Mouse (Mus musculus) lung, embryonic 16.5 days (tissue): ENCODE measurements around the gene Pygm. TPM values are rescaled to one million over a fixed set of nuclear protein-coding genes. Genes with fewer than 3 reads are reported as not detected.

Source experiments
- ATAC-seq: fragments of 200-750 bp; cut with Nextera tagmentation; 2 replicates; pipeline ENCODE4 v1.8.0; 2017; ENCODE audit warnings: low read depth, mild to moderate bottlenecking, moderate library complexity
- H3K27ac ChIP-seq: fragments of 300-500 bp; sonication (generic); 2 replicates; pipeline ENCODE4 v1.5.1; 2014; ENCODE audit warnings: mild to moderate bottlenecking, control low read depth, low read length
- H3K27me3 ChIP-seq: fragments of 300-500 bp; sonication (generic); 2 replicates; pipeline ENCODE4 v1.6.1; 2014; ENCODE audit warnings: low read depth, low read length, mixed read lengths; ENCODE audit not compliant: control insufficient read depth, insufficient read depth
- H3K36me3 ChIP-seq: fragments of 300-500 bp; sonication (generic); 2 replicates; pipeline ENCODE4 v1.6.1; 2014; ENCODE audit warnings: low read length; ENCODE audit not compliant: control insufficient read depth, insufficient read depth
- H3K4me1 ChIP-seq: fragments of 300-500 bp; sonication (generic); replicated peaks from 2 replicates; pipeline ENCODE4 v1.6.1; 2014; ENCODE audit warnings: low read length, mixed read lengths; ENCODE audit not compliant: control insufficient read depth, insufficient read depth
- H3K4me2 ChIP-seq: fragments of 300-500 bp; sonication (generic); 2 replicates; pipeline ENCODE4 v1.6.1; 2014; ENCODE audit warnings: low read depth, low read length, control low read depth
- H3K4me3 ChIP-seq: fragments of 300-500 bp; sonication (generic); 2 replicates; pipeline ENCODE4 v1.5.1; 2014; ENCODE audit warnings: mild to moderate bottlenecking, low read length, control low read depth
- H3K9ac ChIP-seq: fragments of 300-500 bp; sonication (generic); 2 replicates; pipeline ENCODE4 v1.6.1; 2014; ENCODE audit warnings: low read length, control low read depth
- H3K9me3 ChIP-seq: fragments of 300-500 bp; sonication (generic); 2 replicates; pipeline ENCODE4 v1.6.1; 2016; ENCODE audit warnings: low read length; ENCODE audit not compliant: control insufficient read depth
- WGBS: fragments of 180-500 bp; shearing (Covaris S2); extraction: QIAGEN DNeasy Blood & Tissue Kit; methylation state at CpG from one replicate; pipeline ENCODE4 v1.1.7; 2014; 5-methylcytosine and 5-hydroxymethylcytosine counted together
- polyA plus RNA-seq: library from polyadenylated mRNA; unstranded; fragments of >200 nt; fragmentation: Nextera tagmentation; extraction: Ambion mirVana; gene quantifications from 2 replicates; pipeline ENCODE4 v1.2.1, GENCODE M21; 2015

The Pygm gene
- polyA plus RNA-seq, 1 experiment from 2014 or later = 28.6 TPM

GRCm38 (mm10) chr19:6408749-6409148 is 24.6 kb downstream of the Pygm start:
- no peaks in the 10 kb centered on the region for H3K4me1 ChIP-seq
- no peaks in the 10 kb centered on the region for H3K27me3 ChIP-seq
- WGBS = 75% methylated on average over 8 of the region's 8 CpGs
- ATAC-seq = no peak
- H3K27ac ChIP-seq = no peak overlapping the region
- no peak overlapping the region for H3K4me3 ChIP-seq
- no peak overlapping the region for H3K9ac ChIP-seq
- no peak overlapping the region for H3K4me2 ChIP-seq
- H3K9me3 ChIP-seq = no peaks in the 10 kb centered on the region
- H3K36me3 ChIP-seq = no peaks in the 10 kb centered on the region

GRCm38 (mm10) chr19:6409176-6409575 is 25.0 kb downstream of the Pygm start:
- 72% methylated on average over 5 of the region's 5 CpGs for WGBS
- Histone ChIP-seq H3K4me1 (no peaks in the 10 kb centered on the region), H3K36me3 (no peaks in the 10 kb centered on the region), H3K9ac (no peak overlapping the region), H3K4me2 (no peak overlapping the region), H3K4me3 (no peak overlapping the region), H3K27ac (no peak overlapping the region), H3K9me3 (no peaks in the 10 kb centered on the region), H3K27me3 (no peaks in the 10 kb centered on the region)
- ATAC-seq = no peak

- Histone ChIP-seq H3K4me3 (no peak overlapping the region), H3K4me1 (no peaks in the 10 kb centered on the region), H3K36me3 (no peaks in the 10 kb centered on the region), H3K27ac (no peak overlapping the region), H3K9me3 (no peaks in the 10 kb centered on the region), H3K4me2 (no peak overlapping the region), H3K9ac (no peak overlapping the region), H3K27me3 (no peaks in the 10 kb centered on the region)
- no peak for ATAC-seq
- 85% methylated on average over 5 of the region's 5 CpGs for WGBS
Observed at GRCm38 (mm10) chr19:6409936-6410335, 25.7 kb downstream of the Pygm start.

GRCm38 (mm10) chr19:6412798-6413197 is 28.6 kb downstream of the Pygm start:
- H3K4me1 ChIP-seq = no peaks in the 10 kb centered on the region
- H3K9me3 ChIP-seq = no peaks in the 10 kb centered on the region
- no peak overlapping the region for H3K4me2 ChIP-seq
- no peak overlapping the region for H3K27ac ChIP-seq
- peaks cover 4% of the 10 kb centered on the region; the same call in 1 of the 2 replicates for H3K27me3 ChIP-seq
- H3K4me3 ChIP-seq = no peak overlapping the region
- no peaks in the 10 kb centered on the region for H3K36me3 ChIP-seq
- ATAC-seq = no peak
- 56% methylated on average over 14 of the region's 14 CpGs for WGBS
- H3K9ac ChIP-seq = no peak overlapping the region

DNA sequence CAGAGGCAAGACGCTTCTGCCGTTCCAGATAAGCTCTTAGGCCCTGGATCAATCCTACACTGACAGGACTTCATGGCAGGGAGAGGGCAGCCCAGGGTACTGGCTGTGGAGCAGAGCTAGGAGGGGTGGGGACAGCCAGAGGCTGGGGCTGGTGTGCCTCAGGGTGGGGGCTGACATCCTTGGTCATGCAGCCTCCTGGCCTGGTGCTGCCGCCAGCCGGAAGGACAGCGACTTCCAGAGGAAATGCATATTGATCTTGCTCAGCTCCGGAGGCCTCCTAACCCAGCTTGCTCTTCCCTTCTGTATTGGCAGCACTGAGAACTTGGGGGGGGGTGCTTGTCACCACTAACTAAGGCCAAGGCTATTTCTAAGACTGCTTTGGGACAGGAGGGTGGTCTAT is 31.3 kb downstream of the Pygm start:
- H3K4me3 ChIP-seq = no peak overlapping the region
- no peak; the same call in 1 of the 2 replicates for ATAC-seq
- H3K36me3 ChIP-seq = no peaks in the 10 kb centered on the region
- H3K27me3 ChIP-seq = peaks cover 30% of the 10 kb centered on the region
- WGBS = 31% methylated on average over 6 of the region's 6 CpGs
- H3K4me2 ChIP-seq = no peak overlapping the region
- peaks cover 7% of the 10 kb centered on the region for H3K4me1 ChIP-seq
- H3K27ac ChIP-seq = no peak overlapping the region
- H3K9me3 ChIP-seq = no peaks in the 10 kb centered on the region
- H3K9ac ChIP-seq = no peak overlapping the region

DNA sequence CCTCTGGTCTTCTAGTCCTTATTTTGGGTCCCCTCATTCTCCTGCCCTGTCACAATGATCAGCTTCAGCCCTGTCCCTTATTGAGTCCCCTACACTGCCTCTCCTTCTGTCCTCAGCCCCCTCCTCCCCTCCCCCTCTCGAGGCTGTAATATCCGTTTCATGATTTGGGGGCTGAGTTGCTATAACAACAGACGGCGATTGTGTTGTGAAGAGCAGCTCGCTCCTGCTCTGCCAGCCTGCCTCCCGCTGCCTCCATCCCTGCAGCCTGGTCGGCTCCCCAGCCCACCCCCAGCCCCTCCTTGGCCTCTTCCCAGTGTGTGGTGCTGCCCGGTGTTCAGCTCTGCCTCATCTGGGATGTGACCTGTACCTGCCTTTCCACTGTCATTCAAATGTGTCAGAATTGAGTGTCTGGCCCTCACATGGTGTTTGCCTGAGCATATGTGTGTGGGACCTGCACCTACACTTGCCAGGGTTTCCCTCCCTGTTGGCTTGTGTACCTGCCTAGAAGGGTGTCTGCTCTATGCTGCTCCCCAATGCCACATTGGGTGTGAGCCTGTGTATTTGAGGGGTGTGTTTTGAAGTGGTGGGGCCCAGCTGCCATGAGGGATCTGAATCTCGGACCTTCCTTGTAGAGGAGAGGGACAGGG is 32.0 kb downstream of the Pygm start:
- H3K4me2 ChIP-seq = no peak overlapping the region
- no peak overlapping the region for H3K27ac ChIP-seq
- peaks cover 38% of the 10 kb centered on the region for H3K27me3 ChIP-seq
- WGBS = 10% methylated on average over 9 of the region's 9 CpGs
- no peak overlapping the region for H3K9ac ChIP-seq
- no peaks in the 10 kb centered on the region for H3K9me3 ChIP-seq
- peaks cover 7% of the 10 kb centered on the region for H3K4me1 ChIP-seq
- H3K4me3 ChIP-seq = no peak overlapping the region
- ATAC-seq = no peak
- no peaks in the 10 kb centered on the region for H3K36me3 ChIP-seq

DNA sequence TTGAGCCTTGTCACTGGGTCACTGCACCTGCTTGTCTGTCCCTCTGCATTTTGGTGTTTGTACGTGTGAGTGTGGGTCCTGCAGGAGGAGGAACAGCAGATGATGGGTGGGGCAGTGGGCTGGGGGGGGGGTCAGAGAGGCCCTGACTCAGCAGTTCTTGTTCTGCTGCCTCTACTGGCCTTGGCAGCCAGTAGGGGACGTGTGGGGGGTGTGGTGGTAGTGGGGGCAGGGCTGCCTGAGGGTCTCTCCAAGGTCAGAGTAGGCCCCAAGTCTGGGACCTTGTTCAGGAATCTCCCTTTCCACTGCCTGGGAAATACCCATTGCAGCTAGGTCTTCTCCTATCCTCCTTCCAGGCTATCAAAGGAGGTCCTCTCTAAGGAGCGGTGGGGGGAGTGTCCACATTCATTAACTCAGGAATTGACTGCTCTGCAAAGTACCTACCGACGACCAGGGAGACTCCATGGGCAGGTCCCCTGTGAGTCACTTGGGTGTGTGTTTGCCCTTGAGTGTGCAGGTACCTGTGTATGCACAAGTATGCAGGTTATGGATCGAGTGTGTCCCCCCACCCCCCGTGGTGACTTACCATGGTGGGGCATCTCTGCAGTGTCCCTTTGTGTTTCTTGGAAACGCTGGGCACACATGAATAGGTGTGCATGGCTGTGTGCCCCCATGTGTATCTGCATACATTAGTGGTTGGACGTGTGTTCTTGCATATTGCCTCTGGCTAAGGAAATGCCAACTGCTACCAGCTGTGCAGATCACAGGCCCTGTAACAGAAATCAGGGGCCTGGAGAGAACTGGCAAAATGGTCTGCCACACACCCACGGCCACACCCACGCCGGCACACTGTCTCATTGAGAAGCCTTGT is 32.9 kb downstream of the Pygm start:
- no peak overlapping the region for H3K4me2 ChIP-seq
- WGBS = 66% methylated on average over 12 of the region's 12 CpGs
- H3K4me3 ChIP-seq = no peak overlapping the region
- H3K36me3 ChIP-seq = no peaks in the 10 kb centered on the region
- H3K27ac ChIP-seq = no peak overlapping the region
- no peak overlapping the region for H3K9ac ChIP-seq
- no peaks in the 10 kb centered on the region for H3K9me3 ChIP-seq
- peaks cover 42% of the 10 kb centered on the region for H3K27me3 ChIP-seq
- peaks cover 7% of the 10 kb centered on the region for H3K4me1 ChIP-seq
- no peak for ATAC-seq

- H3K9me3 ChIP-seq = no peaks in the 10 kb centered on the region
- peaks cover 42% of the 10 kb centered on the region for H3K27me3 ChIP-seq
Observed at GRCm38 (mm10) chr19:6418233-6418879, 34.2 kb downstream of the Pygm start, which contains the start of gene Nrxn2. TSS of gene Nrxn2 (plus strand) at chr19:6418731.

More at GRCm38 (mm10) chr19:6418233-6418879, 34.2 kb downstream of the Pygm start, which contains the start of gene Nrxn2:
- Histone ChIP-seq H3K9ac (peak within 1 kb of the TSS; percentile 52), H3K27ac (no peak within 1 kb of the TSS), H3K4me1 (peaks cover 7% of the 10 kb centered on the region), H3K4me3 (peak within 1 kb of the TSS; percentile 49), H3K4me2 (peak within 1 kb of the TSS; percentile 97), H3K36me3 (no peaks in the 10 kb centered on the region)
- ATAC-seq = peak; percentile 83
- under 1% methylated on average over 43 of the region's 46 CpGs for WGBS
